In the genomic region with DNA sequence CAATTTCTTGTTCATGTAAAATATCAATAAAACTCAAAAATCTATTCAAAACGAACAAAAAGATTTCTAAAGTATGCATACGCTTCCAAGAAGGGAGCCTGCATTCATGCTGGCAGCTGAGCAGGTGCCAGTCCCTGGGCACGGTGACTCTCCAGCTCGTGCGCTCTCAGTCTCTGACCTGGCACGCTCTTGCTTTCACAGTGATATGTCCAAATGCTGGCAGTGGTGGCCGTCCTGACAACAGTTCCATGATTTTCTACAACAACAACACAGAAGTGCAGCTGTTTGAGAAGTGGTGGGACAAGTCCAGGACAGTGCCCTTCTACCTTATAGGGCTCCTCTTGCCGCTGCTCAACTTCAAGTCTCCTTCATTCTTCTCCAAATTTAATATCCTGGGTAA, we compare ENCODE assay signal across 25 mouse cellular contexts. TPM values are rescaled to one million over a fixed set of nuclear protein-coding genes. Genes with fewer than 3 reads are reported as not detected.
DNase-seq lines count a peak whose midpoint lies in the region; ATAC-seq lines count a peak whose summit lies in the region.
"Had no signal": no experiment of that assay in that cellular context is flagged by ENCODE, and none has a peak within 500 bp of the region (broad histone marks: within the 10 kb centered on the region; RNA-seq: fewer than 3 reads in every experiment).

No protein-coding gene starts in this region.

- no peak overlapping the region for H3K4me3 ChIP-seq in midbrain, embryonic 11.5 days (ENCODE audit: low read depth, low read length)
- no peak overlapping the region for H3K4me3 ChIP-seq in midbrain, embryonic 16.5 days (ENCODE audit: low read depth, low read length)
- H3K4me3 ChIP-seq: embryonic facial prominence, embryonic 13.5 days; embryonic facial prominence, embryonic 15.5 days; erythroblast, embryonic 14.5 days; forebrain, embryonic 10.5 days; forebrain, embryonic 12.5 days had no signal

- no peaks in the 10 kb centered on the region for H3K4me1 ChIP-seq in midbrain, embryonic 11.5 days (ENCODE audit: control insufficient read depth, insufficient read depth, low read length)
- H3K4me1 ChIP-seq in midbrain, embryonic 16.5 days (ENCODE audit: control insufficient read depth, insufficient read depth, low read length), result no peaks in the 10 kb centered on the region
- H3K4me1 ChIP-seq: embryonic facial prominence, embryonic 13.5 days; embryonic facial prominence, embryonic 15.5 days; forebrain, embryonic 10.5 days; forebrain, embryonic 12.5 days had no signal

- H3K9me3 ChIP-seq in midbrain, embryonic 11.5 days (ENCODE audit: control insufficient read depth, low read length), result no peaks in the 10 kb centered on the region
- H3K9me3 ChIP-seq in midbrain, embryonic 16.5 days (replicated peaks; ENCODE audit: control insufficient read depth, low read length, poor library complexity, severe bottlenecking), result no peaks in the 10 kb centered on the region
- H3K9me3 ChIP-seq: embryonic facial prominence, embryonic 13.5 days; embryonic facial prominence, embryonic 15.5 days; forebrain, embryonic 10.5 days; forebrain, embryonic 12.5 days had no signal

- 91% methylated on average over 8 of the region's 8 CpGs for WGBS in midbrain, embryonic 11.5 days
- WGBS in midbrain, embryonic 16.5 days, result 91% methylated on average over 8 of the region's 8 CpGs

- H3K4me2 ChIP-seq in midbrain, embryonic 11.5 days, result no peak overlapping the region
- H3K4me2 ChIP-seq in midbrain, embryonic 16.5 days (ENCODE audit: low read length), result no peak overlapping the region
- H3K4me2 ChIP-seq: embryonic facial prominence, embryonic 13.5 days; embryonic facial prominence, embryonic 15.5 days; forebrain, embryonic 12.5 days had no signal

- no peak for ATAC-seq in midbrain, embryonic 11.5 days (ENCODE audit: low FRiP score)
- no peak for ATAC-seq in midbrain, embryonic 16.5 days
- ATAC-seq: forebrain, embryonic 14.5 days had no signal

- no peaks in the 10 kb centered on the region for H3K27me3 ChIP-seq in midbrain, embryonic 11.5 days (ENCODE audit: control insufficient read depth, insufficient read depth, low read length)
- no peaks in the 10 kb centered on the region for H3K27me3 ChIP-seq in midbrain, embryonic 16.5 days (ENCODE audit: control insufficient read depth, insufficient read depth, low read depth, low read length)
- H3K27me3 ChIP-seq: embryonic facial prominence, embryonic 13.5 days; embryonic facial prominence, embryonic 15.5 days; forebrain, embryonic 12.5 days had no signal

- no peak overlapping the region for H3K27ac ChIP-seq in midbrain, embryonic 11.5 days (ENCODE audit: low read depth, low read length)
- H3K27ac ChIP-seq in midbrain, embryonic 16.5 days (ENCODE audit: low read length), result no peak overlapping the region
- H3K27ac ChIP-seq: embryonic facial prominence, embryonic 13.5 days; embryonic facial prominence, embryonic 15.5 days; forebrain, embryonic 10.5 days; forebrain, embryonic 12.5 days had no signal

- H3K36me3 ChIP-seq in midbrain, embryonic 11.5 days (ENCODE audit: control insufficient read depth, insufficient read depth, low read length), result peaks cover 2% of the 10 kb centered on the region; the same call in 1 of the 2 replicates
- peaks cover 19% of the 10 kb centered on the region for H3K36me3 ChIP-seq in midbrain, embryonic 16.5 days (ENCODE audit: control insufficient read depth, insufficient read depth, low read length)
- H3K36me3 ChIP-seq: embryonic facial prominence, embryonic 15.5 days had no signal

- intact Hi-C loops in gastrocnemius, postnatal 14 days (cut with DNase I; ENCODE audit: low total_unique reads), result no loop called here
- intact Hi-C loops in heart, postnatal 10 days (cut with DNase I), result no loop called here

- peak; percentile 32 for DNase-seq in gastrocnemius, postnatal 14 days
- DNase-seq in gastrocnemius, adult 8-10 months (ENCODE audit: low spot score in 2 of 2), result no peak
- DNase-seq in heart, adult 18-20 months, result peak; percentile 47 to 50
- no peak for DNase-seq in heart, adult 8-10 months (ENCODE audit: low spot score)
- peak; percentile 64 to 67 for DNase-seq in heart, postnatal 10 days
- no peak for DNase-seq in heart, postnatal 4 days
- DNase-seq in midbrain, embryonic 11.5 days (ENCODE audit: low spot score, missing footprints), result peak; percentile 54
- DNase-seq: adrenal gland, adult 2 months; adrenal gland, postnatal 10 days; adrenal gland, postnatal 25 days; cerebellum, adult 11 months; cerebellum, adult 18-20 months; cerebellum, adult 8-10 months; cerebellum, adult 9-11 months; cerebellum, postnatal 14 days; cerebellum, postnatal 36 days; embryo, embryonic 11 days had no signal

- H3K9ac ChIP-seq in midbrain, embryonic 11.5 days (ENCODE audit: low read length), result no peak overlapping the region
- H3K9ac ChIP-seq in midbrain, embryonic 16.5 days (ENCODE audit: low read depth, low read length), result no peak overlapping the region
- H3K9ac ChIP-seq: embryonic facial prominence, embryonic 13.5 days; embryonic facial prominence, embryonic 15.5 days; forebrain, embryonic 12.5 days had no signal

RNA-seq across cellular contexts. Expression of gene Slc38a9, which starts 40.7 kb away (rescaled TPM):
- 1 to 10 TPM; 4.1 to 6.2 TPM for total RNA-seq in gastrocnemius, postnatal 14 days (2021)
- total RNA-seq in gastrocnemius, adult 8-10 months (2022), result 1 to 10 TPM; 4.8 to 5.7 (median 5.3) TPM
- total RNA-seq in heart, adult 18-20 months (2021), result 1 to 10 TPM; 9.2 to 9.3 TPM
- total RNA-seq in heart, adult 8-10 months (2022), result 10 to 100 TPM in 3 of 4 experiments, 1 to 10 TPM in 1; 9.1 to 12.2 (median 10.8) TPM
- total RNA-seq in heart, postnatal 10 days (2021), result 10 to 100 TPM; 12.3 to 15.1 TPM
- 10 to 100 TPM; 11.0 to 11.1 TPM for total RNA-seq in heart, postnatal 4 days (2021)
- 19.8 and 20.2 TPM in 2 replicates for polyA plus RNA-seq in midbrain, embryonic 11.5 days (2014; fragmentation: Nextera tagmentation; extraction: Ambion mirVana)
- 26.3 and 27.3 TPM in 2 replicates for polyA plus RNA-seq in midbrain, embryonic 16.5 days (2015; fragmentation: Nextera tagmentation; extraction: Ambion mirVana)

RNA-seq across cellular contexts. Expression of gene Ddx4, which starts 49.0 kb away (rescaled TPM):
- not detected for total RNA-seq in gastrocnemius, postnatal 14 days (2021)
- not detected for total RNA-seq in gastrocnemius, adult 8-10 months (2022)
- total RNA-seq in heart, adult 18-20 months (2021), result under 1 TPM in 1 of 2 experiments, not detected in 1; 0.07 TPM
- under 1 TPM in 2 of 4 experiments, not detected in 2; 0.09 to 0.12 TPM for total RNA-seq in heart, adult 8-10 months (2022)
- under 1 TPM; 0.14 to 0.37 TPM for total RNA-seq in heart, postnatal 10 days (2021)
- under 1 TPM; 0.29 to 0.33 TPM for total RNA-seq in heart, postnatal 4 days (2021)
- 0.79 and 1.1 TPM in 2 replicates for polyA plus RNA-seq in midbrain, embryonic 11.5 days (2014; fragmentation: Nextera tagmentation; extraction: Ambion mirVana)
- 0.72 and 0.99 TPM in 2 replicates for polyA plus RNA-seq in midbrain, embryonic 16.5 days (2015; fragmentation: Nextera tagmentation; extraction: Ambion mirVana)
- polyA plus RNA-seq: C2C12; erythroblast, embryonic 14.5 days had no signal

Comparison
In these comparisons a context has a peak if more than half of its experiments do, and no peak if none do; other contexts are left out.
1. DNase-seq: peak in gastrocnemius, postnatal 14 days (single experiment), heart, adult 18-20 months (2 of 2), heart, postnatal 10 days (2 of 2) and midbrain, embryonic 11.5 days (single experiment); none in gastrocnemius, adult 8-10 months (0 of 2), heart, adult 8-10 months (single experiment) and heart, postnatal 4 days (single experiment).